In genomic region chr8:123428939-123429721, GRCm38 (mm10) we compare ENCODE assay signal across 36 mouse cellular contexts. TPM values are rescaled to one million over a fixed set of nuclear protein-coding genes. Genes with fewer than 3 reads are reported as not detected.
"Had no signal": no experiment of that assay in that cellular context is flagged by ENCODE, and none has a peak within 500 bp of the region (broad histone marks: within the 10 kb centered on the region; RNA-seq: fewer than 3 reads in every experiment).

No protein-coding gene starts in this region.

- DNase-seq: gastrocnemius, postnatal 14 days; gastrocnemius, postnatal 36 days; heart, adult 11 months; heart, adult 2 months; heart, postnatal 14 days; heart, postnatal 36 days; kidney, adult 18-20 months; kidney, adult 8-10 months; kidney, postnatal 10 days; kidney, postnatal 25 days; layer of hippocampus, adult 9-11 months; layer of hippocampus, postnatal 36 days; left cerebral cortex, postnatal 4 days had no signal

- H3K27me3 ChIP-seq: heart, embryonic 13.5 days; heart, embryonic 15.5 days; hindbrain, embryonic 13.5 days; hindbrain, embryonic 15.5 days; intestine, embryonic 15.5 days; limb, embryonic 13.5 days; limb, embryonic 15.5 days; liver, embryonic 12.5 days had no signal

- H3K9ac ChIP-seq: heart, embryonic 13.5 days; heart, embryonic 15.5 days; hindbrain, embryonic 13.5 days; hindbrain, embryonic 15.5 days; intestine, embryonic 15.5 days; limb, embryonic 13.5 days; limb, embryonic 15.5 days; liver, embryonic 12.5 days; liver, embryonic 14.5 days had no signal

- ATAC-seq: inflammation-experienced regulatory T-cells, adult 6 months; intestine, embryonic 15.5 days; intestine, postnatal 0 days; liver, embryonic 12.5 days had no signal

- H3K27ac ChIP-seq: heart, adult 2 months; heart, embryonic 13.5 days; heart, embryonic 15.5 days; hindbrain, embryonic 13.5 days; hindbrain, embryonic 15.5 days; intestine, embryonic 15.5 days; limb, embryonic 13.5 days; limb, embryonic 15.5 days; liver, embryonic 12.5 days; liver, embryonic 14.5 days had no signal

- H3K4me2 ChIP-seq: heart, embryonic 11.5 days; heart, embryonic 13.5 days; heart, embryonic 15.5 days; hindbrain, embryonic 13.5 days; hindbrain, embryonic 15.5 days; intestine, embryonic 15.5 days; limb, embryonic 13.5 days; limb, embryonic 15.5 days; liver, embryonic 12.5 days had no signal

- H3K4me3 ChIP-seq: heart, adult 2 months; heart, embryonic 13.5 days; heart, embryonic 15.5 days; hindbrain, embryonic 13.5 days; hindbrain, embryonic 15.5 days; intestine, embryonic 15.5 days; limb, embryonic 13.5 days; limb, embryonic 15.5 days; liver, embryonic 12.5 days had no signal

- H3K36me3 ChIP-seq: heart, embryonic 15.5 days; hindbrain, embryonic 15.5 days; intestine, embryonic 15.5 days; limb, embryonic 13.5 days; limb, embryonic 15.5 days had no signal

- H3K4me1 ChIP-seq: heart, embryonic 13.5 days; heart, embryonic 15.5 days; hindbrain, embryonic 13.5 days; hindbrain, embryonic 15.5 days; intestine, embryonic 15.5 days; limb, embryonic 13.5 days; limb, embryonic 15.5 days; liver, embryonic 12.5 days had no signal

RNA-seq across cellular contexts. Expression of gene Tubb3, which starts 17.9 kb away (rescaled TPM):
- total RNA-seq: gastrocnemius, adult 18-20 months; liver, adult 2 months had no signal
- polyA plus RNA-seq: liver, adult 2 months had no signal

RNA-seq across cellular contexts. Expression of gene Mc1r, which starts 22.2 kb away (rescaled TPM):
- total RNA-seq: gastrocnemius, adult 18-20 months; gastrocnemius, postnatal 14 days; gastrocnemius, postnatal 36 days; heart, adult 2 months; heart, postnatal 14 days; heart, postnatal 36 days; hematopoietic stem cell, adult 5-6 weeks; layer of hippocampus, postnatal 36 days; left cerebral cortex, adult 8-10 months; left cerebral cortex, postnatal 10 days; left cerebral cortex, postnatal 4 days; liver, adult 2 months had no signal
- polyA plus RNA-seq: gonadal fat pad, adult 2 months; heart, adult 2 months; heart, embryonic 11.5 days; heart, embryonic 13.5 days; heart, embryonic 15.5 days; heart, postnatal 0 days; inflammation-experienced regulatory T-cells, adult 6 months; intestine, postnatal 0 days; kidney, embryonic 14.5 days; kidney, embryonic 16.5 days; large intestine, adult 2 months; limb, embryonic 11.5 days; liver, adult 2 months; liver, embryonic 12.5 days had no signal
